Mouse (Mus musculus): ENCODE measurements at regions not wholly inside any gene's neighbourhood (a gene's known extent, or its start where the extent isn't known, plus 50 kb on each side); places are given as distances from the start of the nearest gene placed in this dataset.

DNA sequence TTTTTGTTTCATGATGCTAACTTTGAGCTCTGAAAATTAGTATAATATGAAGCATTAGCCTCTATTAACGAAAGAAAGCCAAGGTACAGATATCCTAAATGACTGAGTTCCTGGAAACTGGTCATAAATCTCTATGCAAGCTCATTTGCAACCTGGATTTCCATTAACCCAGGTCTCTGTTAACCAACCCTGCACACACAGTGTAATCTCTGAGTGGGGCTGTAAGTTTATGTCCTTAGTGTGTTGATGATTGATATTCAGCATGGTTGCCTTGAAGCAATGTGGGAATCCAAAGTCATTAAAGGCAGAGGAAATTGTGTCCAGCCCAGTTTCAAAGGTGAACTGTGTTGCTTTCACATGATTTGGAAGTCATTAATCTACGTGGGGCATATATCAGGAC, 225.9 kb upstream of the Lcorl start:
- DNase-seq = no peak

- no peak for DNase-seq
Observed at GRCm38 (mm10) chr5:46073744-46074143, 216.3 kb upstream of the Lcorl start.

DNA sequence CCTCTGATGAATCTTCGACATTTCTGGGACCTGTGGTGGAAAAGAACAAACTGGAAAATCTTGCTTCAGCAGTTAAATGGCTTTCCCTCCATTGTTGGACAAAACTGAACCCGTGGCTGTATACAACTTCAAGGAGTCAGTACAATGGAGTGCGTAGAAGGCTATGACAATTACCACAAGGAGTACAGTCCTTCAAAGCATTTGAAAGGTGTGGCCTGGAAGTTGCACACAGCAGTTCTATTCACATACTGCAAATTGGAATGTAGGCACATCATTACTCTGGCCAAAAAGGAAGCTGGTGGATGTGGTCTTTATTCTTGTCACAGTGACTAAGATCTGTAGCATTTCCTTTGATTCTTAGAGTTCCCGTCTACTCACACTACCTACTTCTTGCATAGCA, 215.7 kb upstream of the Lcorl start:
- DNase-seq = peak; percentile 0

- DNase-seq = no peak
Observed at GRCm38 (mm10) chr5:46059910-46060309, 202.5 kb upstream of the Lcorl start.

DNA sequence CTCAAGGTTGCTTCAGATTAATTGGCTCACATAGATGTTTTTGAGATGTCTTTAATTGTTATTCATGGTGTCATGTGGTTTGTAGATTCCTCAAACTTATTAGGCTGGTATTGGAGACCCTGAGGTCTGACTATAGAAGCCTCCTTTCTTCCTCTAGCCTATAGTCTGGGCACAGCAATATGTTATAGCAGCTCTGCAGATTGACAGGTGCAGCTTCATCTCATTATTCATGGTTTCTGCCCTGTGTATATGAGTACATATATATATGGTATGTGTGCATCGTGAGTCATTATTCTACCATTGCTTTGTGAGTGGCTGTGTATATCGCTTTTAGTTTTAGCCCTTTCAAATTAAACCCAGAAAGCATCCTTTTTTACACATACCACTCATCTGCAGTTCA, 197.4 kb upstream of the Lcorl start:
- no peak for DNase-seq

- DNase-seq = no peak
Observed at GRCm38 (mm10) chr5:46042684-46043348, 185.4 kb upstream of the Lcorl start.

DNA sequence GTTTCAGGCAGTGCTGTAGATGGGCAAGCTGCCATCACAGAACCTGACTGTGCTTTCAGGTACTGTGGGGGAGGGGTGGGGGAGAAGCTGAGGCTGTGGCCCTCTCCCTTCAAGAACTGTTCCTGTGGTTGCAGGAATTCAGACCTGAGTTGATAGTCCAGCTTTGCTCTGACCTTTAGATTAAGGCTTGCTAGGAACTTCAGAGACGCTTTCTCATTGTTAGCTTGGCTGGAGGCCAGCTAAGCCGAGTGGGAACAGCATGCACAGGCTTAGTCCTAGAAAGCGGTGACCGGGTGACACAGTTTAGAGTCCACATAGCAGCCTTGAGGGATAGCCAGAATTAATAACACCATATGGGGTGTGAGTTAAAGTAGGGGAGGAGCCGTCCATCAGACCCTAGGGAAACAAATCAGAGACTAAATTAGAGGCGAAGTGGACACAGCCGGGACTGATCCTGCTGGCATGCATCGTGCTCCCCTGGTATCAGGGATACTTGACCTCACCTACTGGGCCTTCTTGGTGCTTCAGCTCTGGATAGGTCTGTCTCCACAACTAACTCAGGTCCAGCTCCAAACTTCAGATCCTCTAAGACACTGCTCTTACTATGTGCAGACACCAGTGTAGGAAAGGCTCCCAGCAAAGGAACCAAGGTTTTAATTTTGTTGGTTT, 175.7 kb upstream of the Lcorl start:
- peak; percentile 21 for DNase-seq

GRCm38 (mm10) chr5:46032206-46032605, 174.8 kb upstream of the Lcorl start:
- DNase-seq = no peak

DNA sequence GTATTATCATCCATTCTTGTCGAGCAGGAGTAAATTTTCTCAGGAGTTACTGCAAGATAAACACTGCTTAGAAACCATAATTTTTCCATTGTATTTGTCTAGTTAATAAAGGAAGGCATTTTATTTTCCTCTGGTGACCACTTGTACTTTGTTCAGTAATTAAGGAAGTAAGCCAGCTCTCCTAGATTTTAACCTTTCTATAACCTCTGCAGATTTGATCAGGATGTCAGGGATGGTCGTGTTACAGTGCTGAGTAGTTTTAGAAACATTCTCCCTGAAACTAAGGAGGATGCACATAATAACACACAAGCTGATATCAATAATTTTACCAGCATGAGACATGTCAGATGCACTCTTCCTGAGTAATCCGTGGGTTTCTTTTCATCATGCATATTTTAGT, 166.7 kb upstream of the Lcorl start:
- no peak for DNase-seq

DNA sequence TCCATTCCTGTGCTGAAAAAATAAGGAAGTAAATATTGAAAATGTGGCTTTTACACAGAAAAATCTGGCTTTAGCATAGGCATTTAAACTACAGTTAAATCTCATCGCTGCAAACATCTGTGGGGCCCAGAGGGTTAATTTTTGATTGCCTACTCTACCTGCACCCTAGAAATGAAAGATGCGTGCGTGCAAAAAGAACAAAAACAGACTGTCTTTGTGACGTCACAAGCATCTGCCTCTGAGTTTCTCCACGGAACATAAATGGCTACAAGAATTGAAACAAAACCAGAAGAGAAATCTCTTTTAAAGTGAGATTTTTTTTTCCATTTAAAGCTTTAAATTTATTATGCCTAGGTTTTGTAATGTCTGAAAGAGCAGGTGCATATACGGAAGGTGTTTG, 166.0 kb upstream of the Lcorl start:
- DNase-seq = no peak

DNA sequence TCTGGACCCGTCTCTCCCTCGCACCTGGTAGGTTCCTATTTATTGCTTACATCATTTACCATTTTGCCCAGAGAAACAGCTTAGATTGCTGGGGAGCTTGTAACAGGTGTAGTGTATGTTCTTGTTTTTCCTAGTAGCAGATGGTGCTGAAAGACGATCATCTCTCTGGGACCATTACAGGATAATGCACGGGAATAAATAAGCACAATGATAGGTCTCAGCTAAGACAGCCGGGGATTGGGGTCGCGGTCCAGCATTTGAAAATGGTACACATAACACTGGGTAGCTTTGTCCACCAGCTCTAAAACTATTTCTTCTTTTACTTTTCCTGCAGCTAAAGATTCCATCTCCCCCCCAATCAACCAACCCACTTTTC, 164.6 kb upstream of the Lcorl start:
- no peak for DNase-seq

GRCm38 (mm10) chr5:46021398-46022046, 164.1 kb upstream of the Lcorl start:
- no peak for DNase-seq

DNA sequence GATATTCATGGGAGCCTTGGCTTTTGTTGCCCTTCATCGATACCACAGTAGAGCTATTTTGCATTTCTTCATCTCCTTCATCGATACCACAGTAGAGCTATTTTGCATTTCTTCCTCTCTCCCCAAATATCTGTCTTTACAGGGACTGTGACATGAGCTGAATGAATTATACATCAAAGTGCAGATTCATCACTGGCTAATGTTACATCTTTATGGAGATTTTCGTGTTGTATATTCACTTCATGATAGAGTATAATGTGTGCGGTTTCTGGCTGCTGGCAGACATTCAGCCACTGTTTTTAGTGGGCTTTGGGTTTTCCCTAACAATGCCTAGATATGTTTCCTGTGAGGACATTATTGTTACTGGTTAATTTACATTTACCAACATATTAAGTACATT, 162.8 kb upstream of the Lcorl start:
- DNase-seq = no peak

DNA sequence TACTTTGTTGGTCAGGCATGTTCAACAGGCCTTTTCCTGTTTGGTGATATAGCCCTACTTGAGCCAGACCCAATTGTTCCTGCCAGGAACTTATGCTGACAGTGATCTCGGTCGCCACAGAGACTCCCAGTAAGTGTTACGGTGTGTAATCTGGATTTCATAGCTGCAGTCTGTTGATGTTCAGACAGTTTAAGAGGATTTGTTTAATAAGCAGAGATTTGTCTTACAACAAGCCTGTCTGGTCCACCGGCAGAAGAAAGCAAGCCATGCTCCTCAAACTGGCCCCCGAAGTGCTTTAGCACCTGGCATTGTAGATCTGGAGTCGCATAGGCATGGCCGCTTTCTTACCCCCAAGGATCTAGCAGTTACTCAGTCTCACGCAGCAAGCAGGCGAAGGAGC, 150.0 kb upstream of the Lcorl start:
- no peak for DNase-seq

DNA sequence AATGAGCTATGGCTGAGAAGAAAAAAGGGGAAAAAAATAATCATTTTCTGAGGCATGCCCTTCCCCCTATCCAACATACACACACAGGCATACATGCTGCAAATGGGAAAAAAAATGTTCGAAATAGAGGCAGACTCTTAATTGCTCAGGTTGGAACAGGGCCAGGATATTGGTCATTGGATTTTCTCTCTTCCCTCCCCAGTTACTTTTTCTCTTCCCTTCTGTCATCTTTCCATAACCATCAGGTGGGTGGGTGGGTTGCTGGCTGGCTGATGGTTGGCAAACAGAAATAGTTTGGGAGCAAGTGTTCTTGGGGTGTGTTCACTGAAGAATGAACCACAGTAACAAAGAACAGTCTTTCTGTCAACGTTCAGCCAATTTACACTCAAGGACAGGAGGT, 149.3 kb upstream of the Lcorl start:
- no peak for DNase-seq

DNA sequence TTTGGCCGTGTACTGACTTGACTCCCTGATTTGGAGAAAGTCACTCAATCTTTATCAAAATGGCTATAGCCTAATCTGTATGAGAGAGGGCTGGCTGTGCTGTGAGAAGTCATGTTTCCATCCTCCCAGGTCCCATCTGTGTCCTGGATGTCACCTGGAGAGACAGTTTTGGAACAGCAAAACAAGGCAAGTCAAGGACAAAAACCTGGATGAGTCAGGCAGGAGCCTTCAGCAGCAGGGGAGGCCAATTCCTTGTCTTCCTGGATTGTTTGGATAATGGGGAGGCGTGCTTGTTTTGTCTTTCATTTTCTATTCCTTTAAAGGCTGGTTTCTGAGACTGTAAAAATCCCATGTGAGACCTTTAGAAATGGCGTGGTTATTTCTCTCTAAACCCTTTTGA, 148.8 kb upstream of the Lcorl start:
- DNase-seq = no peak

DNA sequence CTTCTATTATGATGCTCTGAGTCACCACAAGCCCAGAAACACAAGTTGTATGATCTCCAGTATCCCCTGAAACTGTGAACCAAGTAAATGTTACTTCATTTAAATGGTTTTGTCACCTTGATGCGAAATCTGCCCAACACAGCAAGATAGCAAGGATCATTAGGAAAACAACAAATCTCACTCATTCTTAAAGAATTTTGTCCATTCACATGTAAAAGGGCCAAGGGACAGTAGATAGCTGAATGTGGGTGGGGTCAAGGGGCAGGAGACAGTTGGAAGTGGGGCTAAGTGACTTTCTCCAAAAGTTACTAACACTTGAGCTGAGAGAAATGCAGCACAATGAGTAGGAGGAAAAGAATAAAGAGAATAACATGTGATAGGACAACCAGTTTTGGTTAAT, 148.2 kb upstream of the Lcorl start:
- DNase-seq = no peak

DNA sequence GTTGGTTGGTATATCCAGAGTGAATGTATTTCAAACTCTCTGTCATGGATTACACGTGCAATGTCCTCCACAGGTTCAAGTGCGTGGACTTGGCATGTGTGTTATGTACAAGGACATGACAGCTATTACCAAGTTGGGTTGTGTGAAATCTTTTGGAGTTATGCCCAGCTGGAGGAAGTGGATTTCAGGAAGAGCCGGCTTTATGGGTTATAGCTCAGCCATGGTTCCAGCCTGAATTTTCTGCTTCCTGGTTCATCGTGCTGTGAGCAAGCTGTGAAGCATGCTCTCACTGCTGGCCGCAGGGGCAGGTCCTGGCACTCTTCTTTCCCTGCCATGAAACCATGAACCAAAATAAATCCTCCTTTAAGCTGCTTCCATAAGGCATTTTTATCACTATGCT, 144.6 kb upstream of the Lcorl start:
- no peak for DNase-seq

DNA sequence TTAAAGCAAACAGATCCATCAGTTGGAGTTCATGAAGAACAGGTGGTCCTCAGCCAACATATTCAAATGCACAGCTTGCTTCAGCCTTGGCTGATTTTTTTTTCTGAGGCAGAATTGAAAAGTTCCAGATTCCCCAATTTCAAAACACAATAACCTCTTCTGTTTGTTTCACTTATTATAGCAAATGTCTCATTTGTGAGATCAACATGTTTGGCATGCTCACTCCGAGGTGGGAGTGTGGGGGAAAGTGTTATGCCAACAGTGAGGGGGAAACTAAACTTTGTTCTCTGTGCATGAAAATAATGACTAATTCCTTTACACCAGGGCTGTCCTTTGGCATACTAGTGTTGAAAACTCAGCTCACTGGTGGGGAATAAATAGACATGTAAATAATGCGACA, 100.4 kb upstream of the Lcorl start:
- no peak for DNase-seq

DNA sequence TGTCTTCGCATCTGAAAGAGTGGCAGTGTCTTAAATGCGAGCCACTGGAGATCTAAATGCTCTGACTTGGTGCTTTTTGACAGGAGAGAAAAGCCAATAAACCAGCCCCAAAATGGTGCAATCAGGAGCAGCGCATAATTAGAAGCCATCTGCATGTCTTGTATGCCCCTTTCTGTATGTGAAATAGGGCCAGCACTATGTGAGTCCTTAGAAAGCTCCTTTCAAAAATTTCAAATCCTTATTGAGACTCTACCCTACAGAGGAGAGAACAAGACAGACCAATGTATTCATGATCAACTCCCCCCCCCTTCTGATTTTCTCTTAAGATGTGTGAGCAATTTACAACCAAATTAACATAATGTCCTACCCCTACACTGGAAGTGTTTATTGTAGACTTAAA, 86.6 kb upstream of the Lcorl start:
- DNase-seq = no peak

DNA sequence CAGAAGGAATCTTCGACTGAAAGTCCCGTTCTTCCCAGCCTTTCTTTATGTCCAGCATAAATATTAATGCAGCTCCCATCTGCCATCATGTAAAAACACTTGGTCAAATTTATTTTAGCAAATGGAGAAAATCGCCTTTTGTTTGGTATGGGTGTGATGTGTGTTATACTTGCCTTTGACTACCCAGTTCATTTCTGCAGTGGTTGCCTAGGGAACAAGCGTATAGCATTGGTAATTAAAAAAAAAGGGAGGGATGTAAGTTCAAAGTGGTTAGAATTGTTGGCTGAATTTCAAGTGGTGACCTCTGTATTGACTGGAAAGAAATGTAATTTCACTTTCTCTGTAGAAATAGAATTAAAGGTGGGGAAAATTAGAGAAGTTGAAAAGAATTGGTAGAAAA, 75.6 kb upstream of the Lcorl start:
- DNase-seq = no peak

- no peak for DNase-seq
Observed at GRCm38 (mm10) chr5:45931252-45931651, 73.8 kb upstream of the Lcorl start.

DNA sequence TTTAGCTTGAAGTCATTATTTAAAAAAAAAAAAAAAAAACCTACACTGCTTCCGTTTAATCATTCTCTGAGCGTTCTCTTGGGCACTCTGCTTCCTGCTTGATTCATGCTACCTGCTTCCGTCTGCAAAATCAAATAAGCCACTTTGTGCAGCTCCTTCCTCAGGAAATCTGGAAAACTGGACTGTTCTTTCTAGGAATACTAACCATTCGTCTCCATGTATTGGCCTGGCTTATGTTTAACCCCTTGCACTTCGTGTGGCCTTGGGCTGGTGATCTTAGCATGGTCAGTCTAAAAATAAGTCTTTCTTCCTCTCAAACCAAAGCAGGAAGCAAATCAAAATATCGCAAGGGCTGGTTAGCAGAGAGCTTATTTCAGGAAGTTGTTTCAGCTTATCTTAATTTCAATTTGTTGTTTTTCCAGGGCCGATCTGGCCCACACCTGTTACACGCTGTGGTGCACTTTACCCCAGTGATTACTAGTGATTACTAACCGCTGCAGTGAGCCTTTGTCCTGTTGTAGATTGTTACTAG, 68.5 kb upstream of the Lcorl start:
- DNase-seq = peak; percentile 4

GRCm38 (mm10) chr5:45923907-45924594, 66.6 kb upstream of the Lcorl start:
- DNase-seq = no peak
